Mouse (Mus musculus) thymus, adult 2 months (tissue): ENCODE results near the gene Prrt4. TPM values are rescaled to one million over a fixed set of nuclear protein-coding genes. Genes with fewer than 3 reads are reported as not detected.

ENCODE experiments used
- DNase-seq: peaks from one replicate; pipeline ENCODE4 v3.0.0; 2021
- H3K27ac ChIP-seq: fragments of 200-500 bp; 2 replicates; pipeline ENCODE4 v1.5.1; 2012; ENCODE audit warnings: low read length, control low read depth; ENCODE audit not compliant: control insufficient read depth, insufficient read depth
- H3K27me3 ChIP-seq: fragments of 200-500 bp; 2 replicates; pipeline ENCODE4 v1.6.1; 2012; ENCODE audit warnings: mild to moderate bottlenecking, low read length, moderate library complexity, mixed read lengths; ENCODE audit not compliant: control insufficient read depth, insufficient read depth
- H3K36me3 ChIP-seq: fragments of 200-500 bp; 2 replicates; pipeline ENCODE4 v1.6.1; 2012; ENCODE audit warnings: mild to moderate bottlenecking, low read length, moderate library complexity; ENCODE audit not compliant: control insufficient read depth, insufficient read depth
- H3K4me1 ChIP-seq: fragments of 200-500 bp; replicated peaks from 2 replicates; pipeline ENCODE4 v1.6.1; 2012; ENCODE audit warnings: low read length; ENCODE audit not compliant: control insufficient read depth, insufficient read depth
- H3K4me3 ChIP-seq: fragments of 200-500 bp; 2 replicates; pipeline ENCODE4 v1.5.1; 2012; ENCODE audit warnings: mild to moderate bottlenecking, low read length, control low read depth, moderate library complexity; ENCODE audit not compliant: control insufficient read depth, insufficient read depth
- CTCF ChIP-seq: fragments of 200-500 bp; IDR thresholded peaks from 2 replicates; pipeline ENCODE4 v1.5.1; 2012; ENCODE audit warnings: mild to moderate bottlenecking, control low read depth, low read length, moderate library complexity, borderline replicate concordance; ENCODE audit not compliant: control insufficient read depth, poor library complexity, insufficient read depth; ENCODE audit errors: extremely low read depth
- POLR2A ChIP-seq: fragments of 200-500 bp; IDR thresholded peaks from 2 replicates; pipeline ENCODE4 v1.6.1; 2012; ENCODE audit warnings: mild to moderate bottlenecking, low read length, control low read depth, moderate library complexity; ENCODE audit not compliant: control insufficient read depth, poor library complexity, insufficient read depth; ENCODE audit errors: extremely low read depth
- WGBS: fragments of 180-500 bp; shearing (Covaris S2); methylation state at CpG from one replicate; pipeline ENCODE4 v1.1.7; 2018; 5-methylcytosine and 5-hydroxymethylcytosine counted together
- polyA plus RNA-seq: library from polyadenylated mRNA; depleted of rRNA; stranded (reverse); fragments of >200 nt; gene quantifications from 2 replicates; pipeline ENCODE4 v1.2.3, GENCODE M21; 2012; rRNA removed

Gene Prrt4
- polyA plus RNA-seq, 1 experiment, result 0.32 TPM

GRCm38 (mm10) chr6:29143608-29144007 is 35.8 kb downstream of the Prrt4 start:
- WGBS, result 45% methylated on average over 5 of the region's 5 CpGs
- DNase-seq, result peak; percentile 42

GRCm38 (mm10) chr6:29137441-29137840 is 41.9 kb downstream of the Prrt4 start:
- DNase-seq, result no peak
- no peaks in the 10 kb centered on the region for H3K27me3 ChIP-seq
- no peak overlapping the region for H3K27ac ChIP-seq
- H3K4me1 ChIP-seq, result no peaks in the 10 kb centered on the region
- peaks cover 60% of the 10 kb centered on the region for H3K36me3 ChIP-seq
- TF ChIP-seq POLR2A (no peak), CTCF (no peak)
- H3K4me3 ChIP-seq, result no peak overlapping the region
- 98% methylated on average over 9 of the region's 9 CpGs for WGBS

More at GRCm38 (mm10) chr6:29143608-29144007, 35.8 kb downstream of the Prrt4 start:
- Histone ChIP-seq H3K36me3 (peaks cover 16% of the 10 kb centered on the region), H3K4me3 (no peak overlapping the region), H3K4me1 (no peaks in the 10 kb centered on the region), H3K27ac (no peak overlapping the region), H3K27me3 (no peaks in the 10 kb centered on the region)
- TF ChIP-seq POLR2A (no peak), CTCF (no peak)

GRCm38 (mm10) chr6:29133100-29133499 is 46.3 kb downstream of the Prrt4 start:
- no peak for DNase-seq
- WGBS, result 96% methylated on average over 9 of the region's 9 CpGs
- TF ChIP-seq CTCF (no peak), POLR2A (no peak)
- no peak overlapping the region for H3K27ac ChIP-seq
- no peaks in the 10 kb centered on the region for H3K27me3 ChIP-seq
- H3K4me3 ChIP-seq, result no peak overlapping the region
- peaks cover 66% of the 10 kb centered on the region for H3K36me3 ChIP-seq
- no peaks in the 10 kb centered on the region for H3K4me1 ChIP-seq

GRCm38 (mm10) chr6:29126878-29127426 is 52.4 kb downstream of the Prrt4 start:
- H3K36me3 ChIP-seq, result peaks cover 48% of the 10 kb centered on the region
- H3K4me3 ChIP-seq, result no peak overlapping the region
- DNase-seq, result no peak
- H3K27me3 ChIP-seq, result no peaks in the 10 kb centered on the region
- no peaks in the 10 kb centered on the region for H3K4me1 ChIP-seq
- WGBS, result 93% methylated on average over 7 of the region's 7 CpGs
- TF ChIP-seq CTCF (no peak), POLR2A (no peak)
- no peak overlapping the region for H3K27ac ChIP-seq

- H3K36me3 ChIP-seq, result peaks cover 10% of the 10 kb centered on the region; the same call in 1 of the 2 replicates
- H3K27me3 ChIP-seq, result no peaks in the 10 kb centered on the region
- WGBS, result 94% methylated on average over 13 of the region's 13 CpGs
- H3K4me3 ChIP-seq, result no peak overlapping the region
- no peak for DNase-seq
- no peaks in the 10 kb centered on the region for H3K4me1 ChIP-seq
- TF ChIP-seq CTCF (no peak), POLR2A (no peak)
- H3K27ac ChIP-seq, result no peak overlapping the region
Observed at GRCm38 (mm10) chr6:29119990-29120389, 59.4 kb downstream of the Prrt4 start.

Other genes starting within 250 kb of the Prrt4 start
- gene Lep, start 119.4 kb downstream of the Prrt4 start, polyA plus RNA-seq, result 1.3 and 3.0 TPM in 2 replicates
- 9.9 and 13.0 TPM in 2 replicates for gene Rbm28, start 14.6 kb downstream of the Prrt4 start, polyA plus RNA-seq
- 323 and 354 TPM in 2 replicates for gene Impdh1, start 36.8 kb upstream of the Prrt4 start, polyA plus RNA-seq
- 31.3 and 35.9 TPM in 2 replicates for gene Hilpda, start 92.9 kb upstream of the Prrt4 start, polyA plus RNA-seq
- gene Fam71f2, start 100.0 kb upstream of the Prrt4 start, polyA plus RNA-seq, result 2.5 and 2.7 TPM in 2 replicates
- gene Fam71f1, start 139.6 kb upstream of the Prrt4 start, polyA plus RNA-seq, result not detected in 2 replicates
- 35.2 and 41.9 TPM in 2 replicates for gene Calu, start 168.5 kb upstream of the Prrt4 start, polyA plus RNA-seq
- gene Opn1sw, start 208.9 kb upstream of the Prrt4 start, polyA plus RNA-seq, result 0.04 TPM in 1 of 2 replicates, not detected in the other
- gene Ccdc136, start 216.7 kb upstream of the Prrt4 start, polyA plus RNA-seq, result 0.61 and 1.3 TPM in 2 replicates